Mouse (Mus musculus) forebrain, postnatal 0 days (tissue): ENCODE measurements around the gene Ptpn1. TPM values are rescaled to one million over a fixed set of nuclear protein-coding genes. Genes with fewer than 3 reads are reported as not detected.

Experiments
- ATAC-seq: fragments of 200-750 bp; cut with Nextera tagmentation; 2 replicates; pipeline ENCODE4 v1.8.0; 2017; ENCODE audit warnings: mild to moderate bottlenecking, moderate library complexity
- DNase-seq: peaks from one replicate; pipeline ENCODE4 v3.0.0-alpha.2; 2015
- H3K27ac ChIP-seq: fragments of 300-500 bp; sonication (generic); 2 replicates; pipeline ENCODE4 v1.5.1; 2014; ENCODE audit warnings: low read depth, mild to moderate bottlenecking, antibody characterized with exemption, low read length, moderate library complexity, mixed read lengths
- H3K27me3 ChIP-seq: fragments of 300-500 bp; sonication (generic); 2 replicates; pipeline ENCODE4 v1.6.1; 2014; ENCODE audit warnings: mild to moderate bottlenecking, low read length, mixed read lengths; ENCODE audit not compliant: insufficient read depth
- H3K36me3 ChIP-seq: fragments of 300-500 bp; sonication (generic); 2 replicates; pipeline ENCODE4 v1.6.1; 2014; ENCODE audit warnings: mild to moderate bottlenecking, moderate library complexity; ENCODE audit not compliant: insufficient read depth
- H3K4me1 ChIP-seq: fragments of 300-500 bp; sonication (generic); 2 replicates; pipeline ENCODE4 v1.6.1; 2014; ENCODE audit warnings: antibody characterized with exemption; ENCODE audit not compliant: insufficient read depth
- H3K4me2 ChIP-seq: fragments of 300-500 bp; sonication (generic); 2 replicates; pipeline ENCODE4 v1.6.1; 2014; ENCODE audit warnings: low read depth, mild to moderate bottlenecking, moderate library complexity
- H3K4me3 ChIP-seq: fragments of 300-500 bp; sonication (generic); 2 replicates; pipeline ENCODE4 v1.5.1; 2014; ENCODE audit warnings: low read depth, low read length, mixed read lengths
- H3K9ac ChIP-seq: fragments of 300-500 bp; sonication (generic); 2 replicates; pipeline ENCODE4 v1.6.1; 2014; ENCODE audit warnings: mild to moderate bottlenecking
- H3K9me3 ChIP-seq: fragments of 300-500 bp; sonication (generic); 2 replicates; pipeline ENCODE4 v1.6.1; 2016; ENCODE audit warnings: low read length
- CTCF ChIP-seq: sonication (generic); IDR thresholded peaks from 2 replicates; pipeline ENCODE4 v1.5.1; 2016; ENCODE audit warnings: antibody characterized with exemption, control low read depth, low read depth
- WGBS: fragments of 180-500 bp; shearing (Covaris S2); extraction: QIAGEN DNeasy Blood & Tissue Kit; methylation state at CpG from one replicate; pipeline ENCODE4 v1.1.7; 2014; 5-methylcytosine and 5-hydroxymethylcytosine counted together
- polyA plus RNA-seq: library from polyadenylated mRNA; unstranded; fragments of >200 nt; fragmentation: Nextera tagmentation; extraction: Ambion mirVana; gene quantifications from 2 replicates; pipeline ENCODE4 v1.2.1, GENCODE M21; 2015
- total RNA-seq: library from RNA; depleted of rRNA; stranded (reverse); fragments of >200 nt; gene quantifications from 2 replicates; pipeline ENCODE4 v1.2.3, GENCODE M21; 2014

Gene Ptpn1
- total and polyA plus RNA-seq, 2 experiments from 2014 or later: 47.0 to 75.4 TPM

DNA sequence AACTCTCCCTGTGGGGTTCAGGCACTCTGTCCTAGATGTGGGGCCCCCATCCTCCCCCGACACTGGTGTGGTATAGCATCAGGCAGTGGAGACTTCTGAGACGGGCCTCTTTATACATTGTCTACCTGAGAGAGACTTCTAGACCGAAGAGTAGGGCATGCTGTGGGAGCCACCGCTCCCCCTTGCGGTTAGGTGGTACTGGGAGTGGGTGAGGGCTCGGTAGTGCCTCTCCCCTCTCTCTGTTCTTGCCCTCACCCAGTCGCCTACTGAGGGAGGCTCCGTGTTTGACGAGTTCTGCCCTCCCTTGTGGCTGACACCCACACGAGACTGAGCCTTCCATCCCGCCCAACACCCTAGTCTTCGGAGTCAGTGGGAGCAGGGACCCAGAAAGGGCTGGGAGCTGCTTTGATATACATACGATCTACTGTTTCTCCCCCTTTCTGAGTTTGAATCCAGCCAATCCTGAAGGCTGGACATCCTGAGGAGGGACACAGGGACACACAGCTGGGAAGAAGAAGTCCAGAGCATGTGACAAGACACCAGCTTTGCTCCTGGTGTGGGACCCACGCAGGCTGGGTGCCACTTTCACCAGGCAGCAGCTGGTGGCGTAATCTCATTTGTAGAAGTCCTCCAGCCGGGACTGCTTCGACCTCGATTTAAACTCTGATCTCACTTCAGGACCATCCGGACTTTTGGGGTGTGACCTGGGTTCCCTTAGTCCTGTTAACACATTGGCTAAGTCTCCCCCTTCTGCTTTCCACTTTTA lies 64.2 kb downstream of the Ptpn1 start:
- 66% methylated on average over 19 of the region's 19 CpGs for WGBS
- H3K4me1 ChIP-seq: no peaks in the 10 kb centered on the region
- no peaks in the 10 kb centered on the region for H3K27me3 ChIP-seq
- H3K9ac ChIP-seq: no peak overlapping the region
- no peaks in the 10 kb centered on the region for H3K9me3 ChIP-seq
- H3K4me2 ChIP-seq: no peak overlapping the region
- H3K27ac ChIP-seq: no peak overlapping the region
- H3K4me3 ChIP-seq: no peak overlapping the region
- ATAC-seq: no peak
- no peak for TF ChIP-seq CTCF
- DNase-seq: no peak
- no peaks in the 10 kb centered on the region for H3K36me3 ChIP-seq

GRCm38 (mm10) chr2:167996672-167997215 lies 64.9 kb downstream of the Ptpn1 start:
- Histone ChIP-seq H3K36me3 (no peaks in the 10 kb centered on the region), H3K9ac (no peak overlapping the region), H3K27me3 (no peaks in the 10 kb centered on the region), H3K27ac (no peak overlapping the region), H3K4me1 (no peaks in the 10 kb centered on the region), H3K9me3 (no peaks in the 10 kb centered on the region), H3K4me2 (no peak overlapping the region), H3K4me3 (no peak overlapping the region)
- 60% methylated on average over 8 of the region's 8 CpGs for WGBS
- no peak for ATAC-seq
- no peak for DNase-seq
- TF ChIP-seq CTCF: no peak

DNA sequence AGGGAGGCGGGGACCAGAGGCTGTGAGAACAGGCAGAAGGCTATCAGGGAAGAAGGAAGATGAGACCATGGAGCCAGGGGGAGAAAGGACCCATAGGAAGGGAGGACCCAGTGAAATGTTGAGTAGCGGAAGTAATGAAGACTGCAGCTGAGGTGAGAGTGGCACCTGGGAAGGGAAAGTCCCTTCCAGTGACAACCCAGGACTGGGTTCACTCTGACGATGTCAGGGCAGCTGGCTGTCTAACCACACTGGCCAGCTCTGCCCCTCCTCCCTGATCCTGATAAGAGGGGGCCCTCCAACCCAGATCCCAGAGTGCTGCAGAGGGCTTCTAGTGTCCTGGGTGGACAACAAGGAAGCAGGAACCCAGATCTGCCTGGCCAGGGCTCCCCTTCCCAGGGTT lies 65.7 kb downstream of the Ptpn1 start:
- Histone ChIP-seq H3K36me3 (no peaks in the 10 kb centered on the region), H3K4me1 (no peaks in the 10 kb centered on the region), H3K9ac (no peak overlapping the region), H3K9me3 (no peaks in the 10 kb centered on the region), H3K27me3 (no peaks in the 10 kb centered on the region), H3K27ac (no peak overlapping the region), H3K4me3 (no peak overlapping the region), H3K4me2 (no peak overlapping the region)
- no peak for TF ChIP-seq CTCF
- 71% methylated on average over 3 of the region's 3 CpGs for WGBS
- DNase-seq (no peak), ATAC-seq (no peak)

DNA sequence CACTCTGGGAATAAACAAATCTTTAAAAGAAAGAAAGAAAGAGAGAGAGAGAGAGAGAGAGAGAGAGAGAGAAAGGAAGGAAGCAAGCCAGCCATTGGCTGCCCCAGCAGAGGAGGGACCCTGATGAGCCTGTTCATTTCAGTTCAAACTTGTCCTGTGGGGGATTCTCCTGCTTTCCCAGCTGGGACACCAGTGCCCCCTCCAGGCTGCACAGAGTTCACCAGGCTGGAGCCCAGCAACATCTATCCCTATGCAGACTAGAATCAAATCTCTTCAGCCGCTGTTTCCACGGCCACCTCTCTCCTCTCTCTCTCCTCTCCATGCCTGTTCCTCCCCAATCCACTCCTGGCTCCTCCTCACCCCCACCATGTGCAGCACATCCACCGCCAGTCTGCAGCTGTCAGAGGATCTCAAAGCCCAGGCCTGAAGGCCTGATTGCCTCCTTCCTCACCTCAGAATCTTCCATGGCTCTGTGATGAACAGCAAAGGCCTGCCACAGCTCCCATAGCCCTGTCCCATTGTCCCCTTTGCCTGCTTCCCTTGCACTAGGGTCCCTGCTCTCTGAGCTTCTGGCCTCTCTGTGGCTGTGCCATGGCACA lies 67.4 kb downstream of the Ptpn1 start:
- Histone ChIP-seq H3K4me1 (no peaks in the 10 kb centered on the region), H3K9ac (no peak overlapping the region), H3K36me3 (no peaks in the 10 kb centered on the region), H3K27ac (no peak overlapping the region), H3K4me2 (no peak overlapping the region), H3K27me3 (no peaks in the 10 kb centered on the region), H3K9me3 (no peaks in the 10 kb centered on the region), H3K4me3 (no peak overlapping the region)
- ATAC-seq (no peak), DNase-seq (no peak)
- TF ChIP-seq CTCF: no peak
- WGBS: 68% methylated on average over 3 of the region's 3 CpGs

DNA sequence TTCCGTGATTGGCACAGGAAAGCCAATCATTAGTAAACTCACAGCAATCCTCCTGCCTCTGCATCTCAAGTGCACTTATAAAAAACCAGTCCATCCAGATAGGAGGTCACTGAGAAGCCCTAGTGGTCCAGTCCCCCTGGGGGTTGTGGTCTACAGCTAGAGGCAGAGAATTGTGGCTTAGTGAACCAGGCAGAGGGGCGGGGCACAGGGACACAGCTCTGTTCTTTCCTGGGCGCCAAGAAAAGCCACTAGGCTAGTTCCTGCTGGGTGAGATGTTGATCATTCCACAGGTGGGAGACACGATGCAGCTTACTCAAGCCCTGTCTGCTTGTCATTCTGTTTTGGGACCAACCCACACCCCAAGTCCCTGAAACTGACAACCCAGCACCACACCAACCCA lies 70.3 kb downstream of the Ptpn1 start:
- H3K9ac ChIP-seq: no peak overlapping the region
- 45% methylated on average over 4 of the region's 4 CpGs for WGBS
- TF ChIP-seq CTCF: no peak
- H3K36me3 ChIP-seq: no peaks in the 10 kb centered on the region
- no peak overlapping the region for H3K4me2 ChIP-seq
- no peak overlapping the region for H3K27ac ChIP-seq
- H3K9me3 ChIP-seq: no peaks in the 10 kb centered on the region
- no peaks in the 10 kb centered on the region for H3K27me3 ChIP-seq
- DNase-seq: no peak
- H3K4me1 ChIP-seq: no peaks in the 10 kb centered on the region
- no peak for ATAC-seq
- no peak overlapping the region for H3K4me3 ChIP-seq

- H3K4me2 ChIP-seq: no peak overlapping the region
- H3K36me3 ChIP-seq: no peaks in the 10 kb centered on the region
- H3K9ac ChIP-seq: no peak overlapping the region
- WGBS: 77% methylated on average over 2 of the region's 2 CpGs
- no peak overlapping the region for H3K4me3 ChIP-seq
- no peak for DNase-seq
- ATAC-seq: no peak
- TF ChIP-seq CTCF: no peak
- no peaks in the 10 kb centered on the region for H3K27me3 ChIP-seq
- H3K4me1 ChIP-seq: no peaks in the 10 kb centered on the region
- no peaks in the 10 kb centered on the region for H3K9me3 ChIP-seq
- no peak overlapping the region for H3K27ac ChIP-seq
Measured at GRCm38 (mm10) chr2:168002884-168003283, 71.0 kb downstream of the Ptpn1 start.

DNA sequence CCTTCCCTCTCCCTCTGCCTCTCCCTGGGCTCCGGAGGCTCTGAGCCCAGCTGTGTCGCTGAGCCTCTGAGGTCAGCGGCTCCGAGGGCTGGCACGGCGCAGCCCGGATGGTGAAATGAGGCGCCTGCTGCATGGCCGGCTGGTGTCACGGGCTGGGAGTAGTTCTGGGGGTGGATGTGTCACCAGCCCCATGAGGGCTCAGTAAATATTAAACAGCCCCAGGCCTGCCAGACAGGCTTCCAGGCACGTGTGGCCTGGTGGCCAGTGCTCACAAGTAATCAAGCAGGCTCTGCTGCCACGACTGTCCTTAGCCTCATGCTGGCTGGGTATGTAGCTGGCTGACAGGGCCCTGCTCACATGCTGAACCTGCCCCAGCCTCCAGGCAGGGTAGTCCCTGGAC lies 71.6 kb downstream of the Ptpn1 start:
- H3K4me3 ChIP-seq: no peak overlapping the region

More for the DNA sequence above, 71.6 kb downstream of the Ptpn1 start:
- TF ChIP-seq CTCF: no peak
- H3K9me3 ChIP-seq: no peaks in the 10 kb centered on the region
- no peak overlapping the region for H3K9ac ChIP-seq
- no peak overlapping the region for H3K27ac ChIP-seq
- WGBS: 75% methylated on average over 12 of the region's 12 CpGs
- no peaks in the 10 kb centered on the region for H3K36me3 ChIP-seq
- no peaks in the 10 kb centered on the region for H3K4me1 ChIP-seq
- H3K4me2 ChIP-seq: no peak overlapping the region
- ATAC-seq (no peak), DNase-seq (no peak)
- no peaks in the 10 kb centered on the region for H3K27me3 ChIP-seq
